Mouse (Mus musculus): ENCODE measurements around the gene Serpinb7.

Gene Serpinb7

GRCm38 (mm10) chr1:107399355-107399754 lies at the start of gene Serpinb7:
TSS of gene Serpinb7 (plus strand) at chr1:107399655.
- no peak for DNase-seq (ENCODE audit: low read depth)

DNA sequence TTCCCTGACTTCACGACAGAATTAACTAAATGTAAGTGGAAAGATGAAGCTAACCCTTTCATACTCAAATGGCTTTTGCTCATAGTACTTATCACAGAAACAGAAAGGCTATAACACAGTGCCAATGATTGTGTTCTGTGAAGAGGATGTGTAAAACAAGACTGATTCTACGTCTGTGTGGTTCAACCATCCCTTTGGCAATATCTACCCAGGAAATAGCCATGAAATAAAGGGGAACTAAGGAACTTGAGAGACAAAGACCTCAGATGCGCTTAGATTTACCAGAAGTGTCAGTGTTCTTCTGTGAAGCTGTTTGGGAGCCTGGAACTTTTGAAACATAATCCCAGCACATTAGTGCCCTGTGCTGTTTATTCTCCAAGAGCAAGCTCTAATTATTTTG lies 49.1 kb upstream of the Serpinb7 start:
- DNase-seq (ENCODE audit: low read depth) = no peak

GRCm38 (mm10) chr1:107351115-107351514 lies 48.3 kb upstream of the Serpinb7 start:
- no peak for DNase-seq (ENCODE audit: low read depth)

GRCm38 (mm10) chr1:107353046-107353445 lies 46.4 kb upstream of the Serpinb7 start:
- peak; percentile 4 for DNase-seq (ENCODE audit: low read depth)

DNA sequence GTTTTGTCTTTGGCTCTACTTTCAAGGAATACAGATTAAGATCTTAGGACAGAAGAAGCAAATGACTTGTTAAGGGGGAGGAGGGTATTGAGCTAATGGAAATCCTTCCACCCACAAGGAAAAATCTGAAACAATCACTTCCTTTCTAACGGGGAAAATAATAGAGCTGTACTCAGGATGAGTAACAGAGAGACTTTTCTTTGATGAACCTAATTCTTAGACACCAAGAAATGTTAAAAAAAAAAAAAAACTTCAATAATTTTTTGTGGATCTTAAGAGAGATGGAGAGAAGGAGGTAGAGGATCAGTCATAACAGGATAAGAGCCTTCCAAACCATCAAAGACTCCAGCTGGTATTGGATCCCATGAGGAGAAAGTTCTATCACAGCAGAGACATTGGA lies 38.6 kb upstream of the Serpinb7 start, which contains the start of gene Serpinb11:
Gene Serpinb11 (plus strand): TSS at position 301 of the 400 bp plus-strand sequence.
- DNase-seq (ENCODE audit: low read depth) = no peak

GRCm38 (mm10) chr1:107365973-107366372 lies 33.5 kb upstream of the Serpinb7 start:
- DNase-seq (ENCODE audit: low read depth) = no peak

- no peak for DNase-seq (ENCODE audit: low read depth)
Observed at GRCm38 (mm10) chr1:107368944-107369343, 30.5 kb upstream of the Serpinb7 start.

GRCm38 (mm10) chr1:107376952-107377351 lies 22.5 kb upstream of the Serpinb7 start:
- DNase-seq (ENCODE audit: low read depth) = no peak

GRCm38 (mm10) chr1:107378368-107378767 lies 21.1 kb upstream of the Serpinb7 start:
- no peak for DNase-seq (ENCODE audit: low read depth)

DNA sequence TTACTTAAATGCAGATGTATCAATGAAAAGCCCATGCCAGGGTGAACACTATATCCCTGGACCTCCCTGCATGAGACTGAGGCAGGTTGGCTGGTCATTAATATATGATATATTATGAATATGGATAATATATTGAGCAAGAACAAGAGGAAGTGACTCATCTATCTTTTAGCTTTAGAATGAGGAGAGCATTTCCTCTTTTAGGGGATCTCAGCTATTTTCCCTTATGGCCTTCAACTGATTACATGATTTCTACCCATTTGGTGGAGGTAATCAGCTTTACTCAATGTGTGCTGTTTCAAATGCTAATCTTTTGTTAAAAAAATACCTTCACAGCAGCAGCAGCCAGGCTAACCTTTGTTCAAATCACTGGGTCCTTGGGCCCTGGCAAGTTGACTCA lies 18.0 kb upstream of the Serpinb7 start:
- DNase-seq (ENCODE audit: low read depth) = no peak

DNA sequence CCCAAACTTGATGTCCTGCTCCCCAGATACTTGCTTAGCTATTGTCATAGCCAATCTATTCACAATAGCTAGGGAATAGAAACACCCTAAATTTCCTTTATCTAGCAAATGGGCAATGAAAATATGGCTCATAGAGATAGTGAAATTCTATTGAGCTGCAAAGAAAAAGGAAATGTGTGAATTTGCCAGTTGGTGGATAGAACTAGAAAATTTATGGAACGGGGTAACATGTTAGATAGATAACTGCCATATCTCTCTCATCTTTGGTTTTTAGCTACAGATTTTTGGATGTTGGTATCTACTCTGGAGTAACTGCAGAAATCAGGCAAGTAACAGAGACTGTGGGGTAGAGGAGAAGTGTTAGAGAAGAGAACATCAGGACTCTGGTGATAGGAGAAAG lies 17.1 kb upstream of the Serpinb7 start:
- no peak for DNase-seq (ENCODE audit: low read depth)

GRCm38 (mm10) chr1:107384532-107384931 lies 14.9 kb upstream of the Serpinb7 start:
- no peak for DNase-seq (ENCODE audit: low read depth)

- no peak for DNase-seq (ENCODE audit: low read depth)
Observed at GRCm38 (mm10) chr1:107389753-107390152, 9.7 kb upstream of the Serpinb7 start.

DNA sequence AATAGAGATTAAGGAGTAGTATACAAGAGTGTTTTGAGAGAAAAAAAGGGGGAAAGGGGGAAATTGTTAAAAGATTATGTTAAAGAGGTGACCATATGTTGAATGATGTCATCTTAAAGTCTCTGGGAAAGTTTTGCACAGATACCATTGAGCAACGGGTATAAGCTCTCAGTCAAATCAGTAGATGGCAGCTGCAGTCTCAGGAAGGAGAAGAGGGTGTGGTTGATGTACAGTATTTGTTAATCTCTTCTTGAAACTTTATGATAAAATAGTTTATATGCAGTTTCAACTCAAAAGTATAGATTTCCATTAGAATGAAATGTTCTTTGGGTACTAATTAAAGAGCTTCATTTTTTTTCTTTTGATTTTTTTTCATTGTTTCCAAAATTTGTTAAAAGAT lies 2.0 kb upstream of the Serpinb7 start:
- DNase-seq (ENCODE audit: low read depth) = no peak

- DNase-seq (ENCODE audit: low read depth) = no peak
Observed at GRCm38 (mm10) chr1:107402082-107402481, 2.6 kb downstream of the Serpinb7 start.

DNA sequence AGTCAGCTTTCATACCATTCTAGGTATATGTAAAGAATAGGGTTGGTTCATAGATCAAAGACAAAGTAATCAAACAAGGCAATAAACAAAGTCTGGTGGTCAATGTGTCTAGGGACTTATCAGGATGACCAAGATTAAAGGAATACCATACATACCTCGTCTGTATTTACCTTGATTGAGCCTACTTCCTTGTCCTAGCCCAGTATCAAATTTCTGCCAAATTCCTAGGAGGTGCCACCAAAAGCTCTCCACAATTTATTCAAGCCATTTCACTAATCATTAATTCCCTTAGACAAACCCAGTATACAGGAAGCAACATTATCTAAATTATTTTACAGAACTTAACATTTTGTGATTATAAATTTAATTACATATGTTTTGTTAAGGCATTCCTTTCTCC lies 15.2 kb downstream of the Serpinb7 start:
- no peak for DNase-seq (ENCODE audit: low read depth)

GRCm38 (mm10) chr1:107422487-107422886 lies 23.0 kb downstream of the Serpinb7 start:
- no peak for DNase-seq (ENCODE audit: low read depth)

DNA sequence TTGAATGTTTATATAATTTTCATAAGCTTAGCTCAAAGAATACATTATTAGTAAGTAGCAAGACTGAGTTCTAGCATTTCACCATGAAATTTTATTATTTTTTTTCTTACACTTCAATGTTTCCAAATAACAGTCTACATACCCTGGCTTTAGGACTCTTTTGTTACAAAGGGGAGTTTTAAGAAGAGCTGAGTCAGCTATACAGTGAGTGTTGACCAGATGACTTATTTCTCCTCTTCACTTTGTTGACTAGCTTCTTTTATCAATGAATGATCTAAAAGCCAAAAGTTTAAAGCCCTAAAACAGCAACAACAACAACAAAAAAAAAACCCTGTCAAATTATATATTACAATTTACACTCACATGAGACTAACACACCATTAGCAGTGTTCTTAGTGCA lies 31.8 kb downstream of the Serpinb7 start:
- no peak for DNase-seq (ENCODE audit: low read depth)

DNA sequence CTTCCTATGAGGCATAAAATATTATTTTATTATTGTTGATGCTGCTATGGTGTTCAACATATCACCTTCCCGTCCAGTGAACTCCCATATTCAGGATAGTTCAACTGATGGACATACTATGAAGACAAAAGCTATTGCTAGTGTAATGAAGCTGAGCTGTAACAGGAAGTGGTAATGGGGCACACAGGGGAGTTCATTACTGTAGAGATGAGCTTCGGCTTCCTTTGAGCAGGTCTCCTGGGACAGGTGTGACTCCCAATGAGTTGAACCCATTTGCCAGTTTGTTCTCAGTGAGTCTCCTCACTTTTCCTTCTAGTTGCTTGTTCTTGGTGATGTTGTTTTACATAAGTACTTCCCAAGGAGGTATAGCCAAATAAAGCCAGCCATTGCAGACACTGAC lies 36.1 kb downstream of the Serpinb7 start:
- DNase-seq (ENCODE audit: low read depth) = no peak

- no peak for DNase-seq (ENCODE audit: low read depth)
Observed at GRCm38 (mm10) chr1:107439462-107439861, 40.0 kb downstream of the Serpinb7 start.

- DNase-seq (ENCODE audit: low read depth) = no peak
Observed at GRCm38 (mm10) chr1:107445352-107445751, 45.9 kb downstream of the Serpinb7 start.

DNA sequence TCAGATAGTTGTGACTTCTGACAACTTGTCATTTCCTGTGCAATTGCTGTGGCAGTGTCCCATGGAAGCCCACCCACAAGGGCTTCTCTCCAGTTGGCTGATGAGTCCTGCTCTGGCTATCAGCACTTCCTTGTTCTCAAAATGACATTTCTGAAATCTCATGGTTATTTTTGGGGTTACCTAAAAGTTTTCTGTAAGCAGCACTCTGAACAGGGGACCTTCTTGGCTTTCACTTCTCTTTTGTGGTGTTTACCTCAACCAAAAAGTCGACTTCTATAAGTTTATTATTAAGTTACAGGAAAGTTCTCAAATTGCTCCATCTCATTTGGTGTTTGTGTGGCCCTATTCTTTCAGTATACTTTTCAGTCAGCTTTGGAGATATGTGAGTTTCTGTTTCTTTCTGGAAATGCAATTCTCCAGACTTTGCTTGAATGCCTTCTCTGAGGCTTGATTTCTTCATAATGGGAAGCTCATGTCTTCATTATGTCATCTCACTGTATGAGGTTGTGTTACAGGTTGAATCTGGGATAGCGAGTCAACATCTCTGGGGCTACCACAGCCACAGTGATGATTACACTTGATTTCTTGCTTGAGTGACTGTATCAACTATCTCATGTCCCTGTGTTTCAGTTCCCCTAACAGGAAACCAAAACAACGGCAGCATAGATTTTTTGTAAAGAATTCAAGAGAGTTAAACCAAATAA lies 47.9 kb downstream of the Serpinb7 start:
- DNase-seq (ENCODE audit: low read depth) = no peak

- no peak for DNase-seq (ENCODE audit: low read depth)
Observed at GRCm38 (mm10) chr1:107479909-107480308, 80.5 kb downstream of the Serpinb7 start.

GRCm38 (mm10) chr1:107481452-107481851 lies 82.0 kb downstream of the Serpinb7 start:
- DNase-seq (ENCODE audit: low read depth) = peak; percentile 53

Data from c-Kit-positive CD71-positive TER-119-negative erythroid progenitor cells, embryonic 14.5 days (primary cell).